Comparison of ENCODE assay signal across 8 mouse cellular contexts in the genomic region with DNA sequence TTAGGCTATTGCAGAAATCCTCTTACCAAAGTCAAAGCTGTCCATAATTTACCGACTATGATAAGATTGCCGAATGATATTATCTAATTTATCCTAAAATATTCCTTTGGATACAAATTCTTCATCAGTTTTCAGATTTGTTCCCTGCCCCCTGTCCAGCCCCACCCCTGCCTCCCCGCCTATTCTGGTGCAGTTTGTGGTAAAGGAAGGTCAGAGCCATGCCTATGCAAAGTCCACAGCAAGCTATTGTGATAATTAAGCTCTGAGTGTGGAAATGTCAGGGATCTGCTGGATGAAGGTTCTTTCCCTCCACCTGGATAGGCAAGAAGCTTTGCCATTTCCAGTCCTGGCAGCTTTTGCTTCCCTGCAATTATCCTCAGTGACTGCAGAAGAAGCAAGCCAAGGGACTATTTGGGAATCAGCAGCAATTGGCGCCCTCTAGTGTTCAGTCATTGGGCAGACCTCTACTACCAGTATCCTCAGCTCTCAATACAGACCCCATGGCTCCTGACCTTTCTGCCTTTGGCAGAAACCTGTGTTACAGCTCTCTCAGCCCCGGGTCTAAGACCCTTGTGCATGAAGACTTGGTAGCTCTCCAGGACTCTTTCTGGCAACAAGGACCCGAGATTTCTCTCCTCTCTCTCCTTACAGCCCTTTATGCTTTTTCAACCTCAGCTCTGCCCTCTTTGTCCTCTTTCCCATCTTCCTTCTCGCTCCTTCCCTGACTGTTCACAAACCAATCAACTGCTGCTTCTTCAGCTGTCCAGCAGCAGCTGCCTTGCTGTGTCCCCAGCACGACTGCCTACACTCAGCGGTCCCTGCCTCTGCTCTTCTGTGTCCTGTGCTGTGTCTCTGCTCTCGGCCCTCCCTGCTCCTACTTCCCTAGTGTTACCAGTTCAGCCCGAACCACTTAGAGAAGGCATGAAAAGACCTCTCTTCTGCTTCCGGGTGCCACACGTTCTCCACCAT. TPM values are rescaled to one million over a fixed set of nuclear protein-coding genes. Genes with fewer than 3 reads are reported as not detected.
DNase-seq lines count a peak whose midpoint lies in the region; ATAC-seq and TF ChIP-seq lines count a peak whose summit lies in the region.
"Not testable (repeated sequence)": the region's sequence is repeated elsewhere in the genome, so short reads cannot be mapped to it uniquely, and the experiment has no call there.

No protein-coding gene starts in this region.

- not testable (repeated sequence) for H3K9me3 ChIP-seq in hindbrain, embryonic 14.5 days (ENCODE audit: control insufficient read depth, low read length); lung, embryonic 14.5 days (ENCODE audit: low read depth, low read length); neural tube, embryonic 15.5 days (replicated peaks)

- not testable (repeated sequence) for H3K27ac ChIP-seq in hindbrain, embryonic 14.5 days; lung, embryonic 14.5 days (ENCODE audit: low read depth); neural tube, embryonic 15.5 days (replicated peaks)

- peak; percentile 24 for DNase-seq in MEL-GATA-1-ER (ENCODE audit: extremely low read depth, low read depth)
- DNase-seq in cerebellum, adult 9-10 months, result peak; percentile 70
- peak; percentile 34 to 76 for DNase-seq in frontal cortex, adult 2 months (ENCODE audit: extremely low spot score in 1 of 2, low spot score in 1 of 2)
- DNase-seq in hindbrain, embryonic 14.5 days (ENCODE audit: low spot score), result peak; percentile 79
- DNase-seq in layer of hippocampus, postnatal 10 days (ENCODE audit: low spot score in 2 of 2), result peak; percentile 53 to 65
- peak; percentile 88 for DNase-seq in lung, embryonic 14.5 days
- peak; percentile 46 for DNase-seq in testis, postnatal 14 days (ENCODE audit: low spot score)

- ATAC-seq in hindbrain, embryonic 14.5 days (ENCODE audit: low FRiP score), result peak; percentile 92
- peak; percentile 89 for ATAC-seq in lung, embryonic 14.5 days (ENCODE audit: insufficient read depth)
- peak; percentile 96 for ATAC-seq in neural tube, embryonic 15.5 days (ENCODE audit: low FRiP score)

- H3K36me3 ChIP-seq in hindbrain, embryonic 14.5 days (replicated peaks; ENCODE audit: control insufficient read depth, insufficient read depth); lung, embryonic 14.5 days (ENCODE audit: insufficient read depth); neural tube, embryonic 15.5 days: not testable (repeated sequence)

- 54% methylated on average over 12 of the region's 13 CpGs for WGBS in hindbrain, embryonic 14.5 days
- 46% methylated on average over 13 of the region's 13 CpGs for WGBS in lung, embryonic 14.5 days
- 54% methylated on average over 13 of the region's 13 CpGs for WGBS in neural tube, embryonic 15.5 days

- H3K4me2 ChIP-seq in hindbrain, embryonic 14.5 days (replicated peaks); lung, embryonic 14.5 days; neural tube, embryonic 15.5 days: not testable (repeated sequence)

- not testable (repeated sequence) for H3K27me3 ChIP-seq in hindbrain, embryonic 14.5 days (ENCODE audit: control insufficient read depth, insufficient read depth, low read length); lung, embryonic 14.5 days (ENCODE audit: insufficient read depth, low read length); neural tube, embryonic 15.5 days (replicated peaks)

- H3K4me3 ChIP-seq in hindbrain, embryonic 14.5 days (replicated peaks; ENCODE audit: low read length); lung, embryonic 14.5 days (ENCODE audit: low read depth, low read length); neural tube, embryonic 15.5 days (replicated peaks): not testable (repeated sequence)

- H3K4me1 ChIP-seq in hindbrain, embryonic 14.5 days (replicated peaks; ENCODE audit: control insufficient read depth, insufficient read depth, low read length); lung, embryonic 14.5 days (ENCODE audit: insufficient read depth); neural tube, embryonic 15.5 days: not testable (repeated sequence)

- peak; percentile 80 for TF ChIP-seq CTCF in lung, embryonic 14.5 days (IDR thresholded peaks at IDR 0.05; ENCODE audit: low read depth)

- not testable (repeated sequence) for H3K9ac ChIP-seq in hindbrain, embryonic 14.5 days; lung, embryonic 14.5 days; neural tube, embryonic 15.5 days (replicated peaks)

RNA-seq across cellular contexts. Expression of gene Klrb1a, which starts 6.7 kb away (rescaled TPM):
- polyA plus RNA-seq in frontal cortex, adult 2 months (2012; rRNA removed), result not detected in 2 replicates
- not detected in 2 replicates for polyA plus RNA-seq in hindbrain, embryonic 14.5 days (2014; fragmentation: Nextera tagmentation; extraction: Ambion mirVana)
- not detected for total RNA-seq in layer of hippocampus, postnatal 10 days (2021)
- not detected in 2 replicates for polyA plus RNA-seq in lung, embryonic 14.5 days (2014; fragmentation: Nextera tagmentation; extraction: Ambion mirVana)
- 0.70 TPM in 1 of 2 replicates, not detected in the other for polyA plus RNA-seq in neural tube, embryonic 15.5 days (2015; fragmentation: Nextera tagmentation; extraction: Ambion mirVana)

RNA-seq across cellular contexts. Expression of gene Clec2h, which starts 32.1 kb away (rescaled TPM):
- polyA plus RNA-seq in frontal cortex, adult 2 months (2012; rRNA removed), result 0.06 TPM in 1 of 2 replicates, not detected in the other
- not detected in 2 replicates for polyA plus RNA-seq in hindbrain, embryonic 14.5 days (2014; fragmentation: Nextera tagmentation; extraction: Ambion mirVana)
- not detected for total RNA-seq in layer of hippocampus, postnatal 10 days (2021)
- polyA plus RNA-seq in lung, embryonic 14.5 days (2014; fragmentation: Nextera tagmentation; extraction: Ambion mirVana), result not detected in 2 replicates
- 0.38 TPM in 1 of 2 replicates, not detected in the other for polyA plus RNA-seq in neural tube, embryonic 15.5 days (2015; fragmentation: Nextera tagmentation; extraction: Ambion mirVana)

RNA-seq across cellular contexts. Expression of gene A2ml1, which starts 48.6 kb away (rescaled TPM):
- 16.5 and 18.7 TPM in 2 replicates for polyA plus RNA-seq in frontal cortex, adult 2 months (2012; rRNA removed)
- polyA plus RNA-seq in hindbrain, embryonic 14.5 days (2014; fragmentation: Nextera tagmentation; extraction: Ambion mirVana), result 1.3 and 2.3 TPM in 2 replicates
- 10 to 100 TPM in 1 of 2 experiments, 1 to 10 TPM in 1; 7.6 to 12.8 TPM for total RNA-seq in layer of hippocampus, postnatal 10 days (2021)
- 0.64 and 1.4 TPM in 2 replicates for polyA plus RNA-seq in lung, embryonic 14.5 days (2014; fragmentation: Nextera tagmentation; extraction: Ambion mirVana)
- 3.5 and 4.8 TPM in 2 replicates for polyA plus RNA-seq in neural tube, embryonic 15.5 days (2015; fragmentation: Nextera tagmentation; extraction: Ambion mirVana)

Comparison
In these comparisons a context has a peak if more than half of its experiments do, and no peak if none do; other contexts are left out.
1. DNase-seq: peak in every context shown above with its lines; median percentile 88 in lung, embryonic 14.5 days; 79 in hindbrain, embryonic 14.5 days; 70 in cerebellum, adult 9-10 months; 59 in layer of hippocampus, postnatal 10 days; 55 in frontal cortex, adult 2 months; 46 in testis, postnatal 14 days; 24 in MEL-GATA-1-ER.